Mouse (Mus musculus) olfactory bulb, adult 2 months (tissue): ENCODE measurements around the gene Abtb2. TPM values are rescaled to one million over a fixed set of nuclear protein-coding genes. Genes with fewer than 3 reads are reported as not detected.

Experiments
- H3K27ac ChIP-seq: fragments of 200-500 bp; 2 replicates; pipeline ENCODE4 v1.5.1; 2012; ENCODE audit warnings: low read depth, low read length; ENCODE audit not compliant: insufficient read depth
- H3K4me1 ChIP-seq: fragments of 200-500 bp; 2 replicates; pipeline ENCODE4 v1.6.1; 2012; ENCODE audit warnings: low read length; ENCODE audit not compliant: control insufficient read depth, insufficient read depth
- H3K4me3 ChIP-seq: fragments of 200-500 bp; 2 replicates; pipeline ENCODE4 v1.5.1; 2012; ENCODE audit warnings: mild to moderate bottlenecking, low read depth, low read length, moderate library complexity; ENCODE audit not compliant: insufficient read depth
- CTCF ChIP-seq: fragments of 200-500 bp; IDR thresholded peaks from 2 replicates; pipeline ENCODE4 v1.5.1; 2012; ENCODE audit warnings: low read depth, mild to moderate bottlenecking, low read length, moderate library complexity; ENCODE audit not compliant: insufficient read depth
- POLR2A ChIP-seq: fragments of 200-500 bp; IDR thresholded peaks from 2 replicates; pipeline ENCODE4 v1.6.1; 2012; ENCODE audit warnings: mild to moderate bottlenecking, low read depth, low read length, moderate library complexity; ENCODE audit not compliant: insufficient read depth
- WGBS: fragments of 180-500 bp; shearing (Covaris S2); methylation state at CpG from one replicate; pipeline ENCODE4 v1.1.7; 2018; 5-methylcytosine and 5-hydroxymethylcytosine counted together
- polyA plus RNA-seq: library from polyadenylated mRNA; stranded (reverse); fragments of >200 nt; gene quantifications from 2 replicates; pipeline ENCODE4 v1.2.4, GENCODE M21; 2012; ENCODE audit warnings: low replicate concordance; ENCODE audit not compliant: missing spikeins, insufficient read depth, insufficient read length

The Abtb2 gene
- polyA plus RNA-seq, 1 experiment: not detected

GRCm38 (mm10) chr2:103761993-103762392 is 195.9 kb downstream of the Abtb2 start:
- 39% methylated on average over 4 of the region's 4 CpGs for WGBS
- Histone ChIP-seq H3K4me3 (no peak overlapping the region), H3K27ac (no peak overlapping the region), H3K4me1 (no peaks in the 10 kb centered on the region)
- no peak for TF ChIP-seq POLR2A
- no peak for TF ChIP-seq CTCF

GRCm38 (mm10) chr2:103762492-103762891 is 196.4 kb downstream of the Abtb2 start:
- WGBS: 68% methylated on average over 1 of the region's 1 CpGs

More at GRCm38 (mm10) chr2:103762492-103762891, 196.4 kb downstream of the Abtb2 start:
- TF ChIP-seq POLR2A (no peak), CTCF (no peak)
- Histone ChIP-seq H3K27ac (no peak overlapping the region), H3K4me3 (no peak overlapping the region), H3K4me1 (no peaks in the 10 kb centered on the region)

Other genes starting within 250 kb of the Abtb2 start
- gene Elf5, start 154.6 kb upstream of the Abtb2 start, polyA plus RNA-seq: not detected in 2 replicates
- gene Cat, start 81.2 kb upstream of the Abtb2 start, polyA plus RNA-seq: not detected in 2 replicates
- not detected in 2 replicates for gene Nat10, start 195.0 kb downstream of the Abtb2 start, polyA plus RNA-seq
- gene Caprin1, start 231.3 kb downstream of the Abtb2 start, polyA plus RNA-seq: 392 TPM in 1 of 2 replicates, not detected in the other